Mouse (Mus musculus): Measurements from ENCODE around the gene Tmem213. TPM values are rescaled to one million over a fixed set of nuclear protein-coding genes. Genes with fewer than 3 reads are reported as not detected.
A peak's percentile ranks its signal among the peaks of the same experiment; 100 is the strongest.

Tmem213 gene
- polyA plus RNA-seq, 1 experiment: 2.6 TPM

DNA sequence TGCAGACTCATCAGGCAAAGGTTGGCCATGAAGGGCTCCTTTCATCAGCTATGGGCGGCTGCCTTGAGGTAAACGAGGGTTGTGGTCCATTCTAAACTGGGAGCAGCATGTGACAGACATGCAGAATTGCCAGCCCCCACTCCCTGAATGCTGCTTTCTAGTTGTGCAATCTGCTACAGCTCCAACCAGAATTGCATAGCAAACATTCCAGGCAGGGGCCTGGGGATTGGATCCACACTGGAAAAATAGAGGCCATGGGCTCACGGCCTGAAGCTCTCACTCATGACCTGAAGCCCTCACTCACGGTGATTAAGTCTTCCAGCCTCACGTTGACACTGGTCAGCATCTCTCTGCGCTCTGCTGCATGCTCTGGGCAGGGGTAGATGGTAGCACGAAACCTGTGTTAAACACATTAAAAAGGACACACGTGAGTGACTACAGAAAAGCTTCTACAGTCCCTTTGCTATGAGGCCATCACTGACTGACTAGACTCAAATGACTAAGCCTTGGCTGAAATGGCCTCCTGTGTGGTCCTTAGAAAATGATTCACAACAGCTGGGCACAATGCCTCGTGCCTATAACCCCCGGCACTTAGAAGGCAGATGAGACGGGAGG lies 27.2 kb upstream of the Tmem213 start:
- TF ChIP-seq CTCF (IDR thresholded peaks at IDR 0.05; ENCODE audit: insufficient read depth, low read length) (no peak), POLR2A (IDR thresholded peaks at IDR 0.05; ENCODE audit: borderline replicate concordance, extremely low read depth, low read depth, low read length) (no peak)
- H3K4me1 ChIP-seq (ENCODE audit: control insufficient read depth, insufficient read depth, low read length): peaks cover 3% of the 10 kb centered on the region
- 53% methylated on average over 11 of the region's 11 CpGs for WGBS
- no peak overlapping the region for H3K4me3 ChIP-seq (replicated peaks; ENCODE audit: extremely low read depth, low read depth, low read length)
- peak; percentile 22 for DNase-seq

DNA sequence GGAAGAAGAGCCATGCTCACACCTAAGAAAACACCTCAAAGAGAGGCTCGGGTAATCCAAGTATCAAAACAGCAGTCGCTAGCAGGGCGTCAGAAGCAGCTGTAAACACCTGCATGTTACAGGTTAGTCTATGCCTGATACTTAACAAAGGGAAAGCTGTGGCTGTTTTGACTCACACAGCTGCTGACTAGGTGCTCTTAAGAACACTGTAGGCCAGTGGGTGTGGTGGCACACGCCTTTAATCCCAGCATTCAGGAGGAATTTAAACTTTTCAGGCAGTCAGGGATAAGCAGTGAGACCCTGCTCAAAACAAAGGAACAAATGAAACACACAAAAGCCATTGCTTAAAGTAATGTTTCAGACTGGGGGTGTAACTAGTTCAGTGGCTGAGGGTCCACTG lies 25.9 kb upstream of the Tmem213 start:
- Histone ChIP-seq H3K4me3 (replicated peaks; ENCODE audit: extremely low read depth, low read depth, low read length) (no peak overlapping the region), H3K4me1 (ENCODE audit: control insufficient read depth, insufficient read depth, low read length) (peaks cover 3% of the 10 kb centered on the region)
- no peak for DNase-seq
- WGBS: 51% methylated on average over 4 of the region's 4 CpGs
- TF ChIP-seq POLR2A (IDR thresholded peaks at IDR 0.05; ENCODE audit: borderline replicate concordance, extremely low read depth, low read depth, low read length) (no peak), CTCF (IDR thresholded peaks at IDR 0.05; ENCODE audit: insufficient read depth, low read length) (no peak)

DNA sequence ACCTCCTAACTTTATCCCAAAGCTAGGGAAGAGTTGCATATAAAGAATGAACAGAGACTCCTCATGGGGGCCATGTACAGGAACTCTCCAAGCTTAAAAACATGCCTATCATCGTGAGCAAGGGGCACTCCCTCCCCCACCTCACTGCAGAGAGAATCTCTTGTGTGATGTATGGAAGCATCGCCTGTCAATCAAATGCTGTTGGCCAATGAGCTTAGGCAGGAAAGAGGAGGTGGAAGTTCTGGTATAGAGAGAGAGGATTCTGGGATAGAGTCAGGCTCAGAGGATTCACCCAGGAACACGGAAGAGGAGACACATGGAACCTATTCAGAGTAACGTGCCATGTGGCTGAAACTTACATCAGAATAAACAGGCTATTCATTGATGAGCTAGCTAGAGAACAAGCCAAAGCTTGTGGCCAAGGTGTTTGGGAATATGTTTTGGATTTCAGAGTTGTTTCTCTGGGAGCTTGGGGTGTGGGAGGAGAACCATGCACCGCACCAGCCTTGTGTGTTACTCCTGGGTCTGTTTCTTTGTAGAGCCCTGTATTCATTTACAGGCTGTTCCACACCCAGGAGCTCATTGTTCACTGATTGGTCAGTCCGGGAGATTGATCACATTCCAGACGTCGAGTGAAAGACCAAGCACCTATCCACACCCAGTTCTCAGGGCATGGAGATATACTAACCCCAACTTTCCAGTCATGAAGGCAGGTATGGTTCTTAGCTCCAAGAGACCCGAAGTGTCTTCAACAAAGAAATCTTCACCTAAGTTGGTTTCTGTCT lies 21.6 kb upstream of the Tmem213 start:
- Histone ChIP-seq H3K4me3 (replicated peaks; ENCODE audit: extremely low read depth, low read depth, low read length) (no peak overlapping the region), H3K4me1 (ENCODE audit: control insufficient read depth, insufficient read depth, low read length) (no peaks in the 10 kb centered on the region)
- WGBS: 73% methylated on average over 9 of the region's 9 CpGs
- no peak for TF ChIP-seq POLR2A (IDR thresholded peaks at IDR 0.05; ENCODE audit: borderline replicate concordance, extremely low read depth, low read depth, low read length)
- TF ChIP-seq CTCF (IDR thresholded peaks at IDR 0.05; ENCODE audit: insufficient read depth, low read length): no peak
- no peak for DNase-seq

DNA sequence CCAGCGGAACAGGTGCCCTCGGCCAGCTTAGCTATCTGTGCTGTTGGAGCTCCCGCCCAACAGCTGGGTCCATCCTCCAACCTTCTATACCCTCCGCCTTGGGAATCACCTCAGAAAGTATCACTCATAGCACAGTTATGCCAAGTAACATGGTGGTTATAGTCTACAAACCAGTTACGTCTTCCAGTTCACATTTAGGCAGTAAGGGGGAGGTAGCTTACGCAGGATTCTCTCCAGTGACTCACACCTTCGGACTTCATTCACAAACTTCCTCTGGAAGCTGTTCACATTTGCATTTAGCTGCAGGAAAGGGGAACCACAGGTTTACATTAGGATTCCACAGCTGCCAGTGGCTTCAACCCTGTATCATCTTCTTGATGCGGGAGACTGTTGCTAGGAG lies 16.5 kb upstream of the Tmem213 start:
- no peak for TF ChIP-seq POLR2A (IDR thresholded peaks at IDR 0.05; ENCODE audit: borderline replicate concordance, extremely low read depth, low read depth, low read length)
- TF ChIP-seq CTCF (IDR thresholded peaks at IDR 0.05; ENCODE audit: insufficient read depth, low read length): no peak
- DNase-seq: no peak
- Histone ChIP-seq H3K4me1 (ENCODE audit: control insufficient read depth, insufficient read depth, low read length) (no peaks in the 10 kb centered on the region), H3K4me3 (replicated peaks; ENCODE audit: extremely low read depth, low read depth, low read length) (no peak overlapping the region)
- 90% methylated on average over 8 of the region's 8 CpGs for WGBS

DNA sequence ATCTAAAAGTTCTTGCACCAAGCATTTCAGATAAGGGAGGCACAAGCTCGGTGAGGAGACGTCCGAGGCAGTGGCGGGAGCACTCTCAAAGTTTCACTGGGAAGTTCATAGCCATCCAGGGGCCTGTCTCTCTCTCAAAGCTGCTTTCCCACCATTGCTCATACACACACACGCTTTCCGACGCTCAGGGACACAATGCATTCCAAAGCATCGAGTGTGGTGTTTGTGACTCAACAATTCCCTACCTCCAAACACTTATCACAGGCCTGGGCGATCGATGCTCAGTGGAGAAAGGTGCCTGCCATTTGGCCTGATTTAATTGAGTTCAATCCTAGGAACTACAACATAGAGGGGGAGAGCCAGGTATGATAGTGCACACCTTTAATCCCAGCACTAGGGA lies 14.4 kb upstream of the Tmem213 start:
- Histone ChIP-seq H3K4me3 (replicated peaks; ENCODE audit: extremely low read depth, low read depth, low read length) (no peak overlapping the region), H3K4me1 (ENCODE audit: control insufficient read depth, insufficient read depth, low read length) (no peaks in the 10 kb centered on the region)
- no peak for TF ChIP-seq CTCF (IDR thresholded peaks at IDR 0.05; ENCODE audit: insufficient read depth, low read length)
- no peak for TF ChIP-seq POLR2A (IDR thresholded peaks at IDR 0.05; ENCODE audit: borderline replicate concordance, extremely low read depth, low read depth, low read length)
- WGBS: 82% methylated on average over 10 of the region's 10 CpGs
- no peak for DNase-seq

DNA sequence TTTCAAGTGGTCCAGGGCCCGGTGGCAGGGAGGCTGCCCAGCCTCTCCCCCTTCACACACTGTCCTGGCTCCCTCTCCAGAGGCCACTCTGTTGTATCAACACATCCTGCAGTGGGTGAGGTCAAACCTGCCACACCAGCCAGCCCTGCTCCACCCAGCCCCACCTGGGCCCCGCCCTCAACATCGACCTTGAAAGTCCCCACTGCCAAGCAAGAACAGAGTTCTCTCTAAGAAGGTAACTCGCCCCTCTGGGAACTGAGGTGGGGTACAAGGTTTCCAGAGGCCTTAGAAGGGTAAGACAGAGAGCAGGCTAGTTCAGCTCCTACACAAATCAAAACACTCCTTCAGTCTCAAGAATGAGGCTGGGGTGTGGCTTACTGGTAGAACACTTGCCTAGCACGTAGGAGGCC lies 12.1 kb upstream of the Tmem213 start:
- DNase-seq: peak; percentile 47
- 52% methylated on average over 5 of the region's 5 CpGs for WGBS
- no peaks in the 10 kb centered on the region for H3K4me1 ChIP-seq (ENCODE audit: control insufficient read depth, insufficient read depth, low read length)
- no peak overlapping the region for H3K4me3 ChIP-seq (replicated peaks; ENCODE audit: extremely low read depth, low read depth, low read length)
- TF ChIP-seq CTCF (IDR thresholded peaks at IDR 0.05; ENCODE audit: insufficient read depth, low read length) (no peak), POLR2A (IDR thresholded peaks at IDR 0.05; ENCODE audit: borderline replicate concordance, extremely low read depth, low read depth, low read length) (no peak)

DNA sequence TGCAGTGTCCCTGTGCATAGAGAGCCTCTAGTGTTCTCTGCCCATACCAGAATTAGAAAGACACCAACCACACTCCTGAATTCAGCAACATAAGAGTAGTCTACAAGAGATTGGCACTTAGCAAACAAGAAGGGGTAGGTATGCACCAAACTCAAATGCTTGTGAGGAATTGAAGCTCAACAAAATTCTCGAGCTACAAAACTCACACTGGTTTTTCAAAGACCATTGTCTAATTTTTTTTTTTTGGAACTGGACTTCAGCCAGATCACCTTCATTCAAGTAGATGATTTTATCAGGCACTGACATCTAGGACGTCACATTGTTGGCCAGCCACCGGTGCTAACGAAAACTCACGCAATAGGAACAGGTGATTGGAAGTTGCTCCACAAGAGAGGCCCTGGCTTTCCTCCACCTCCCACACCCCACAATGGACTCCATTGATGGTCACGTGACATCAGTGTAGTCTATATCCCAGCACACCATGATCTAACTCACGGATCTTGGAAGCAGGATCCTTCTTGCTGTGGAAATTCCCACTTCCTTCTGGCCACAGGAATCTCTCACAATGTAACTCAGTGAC lies 6.7 kb upstream of the Tmem213 start:
- WGBS: 52% methylated on average over 7 of the region's 7 CpGs
- H3K4me1 ChIP-seq (ENCODE audit: control insufficient read depth, insufficient read depth, low read length): no peaks in the 10 kb centered on the region
- H3K4me3 ChIP-seq (replicated peaks; ENCODE audit: extremely low read depth, low read depth, low read length): no peak overlapping the region
- TF ChIP-seq CTCF (IDR thresholded peaks at IDR 0.05; ENCODE audit: insufficient read depth, low read length): no peak
- no peak for TF ChIP-seq POLR2A (IDR thresholded peaks at IDR 0.05; ENCODE audit: borderline replicate concordance, extremely low read depth, low read depth, low read length)
- DNase-seq: no peak

DNA sequence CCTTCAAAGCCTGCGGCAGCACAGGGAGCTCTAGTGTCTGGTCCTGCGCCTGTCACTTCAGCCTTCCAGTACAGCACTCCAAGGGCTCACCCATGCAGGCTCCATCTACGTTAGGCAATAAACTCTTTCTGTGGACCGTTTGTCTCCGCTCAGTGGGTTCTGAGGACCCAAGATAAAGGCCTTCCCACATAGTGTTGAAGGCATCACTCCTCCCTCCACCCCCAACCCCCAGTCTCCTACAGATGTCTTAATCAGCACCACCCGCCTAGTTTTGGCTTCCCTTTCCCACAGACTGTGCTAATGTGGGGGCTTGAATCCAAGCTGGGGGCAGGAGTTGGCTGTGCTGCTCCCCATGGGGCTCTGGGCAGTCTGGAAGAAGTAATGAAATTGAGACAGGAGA lies 5.3 kb upstream of the Tmem213 start:
- no peak for TF ChIP-seq POLR2A (IDR thresholded peaks at IDR 0.05; ENCODE audit: borderline replicate concordance, extremely low read depth, low read depth, low read length)
- no peak for TF ChIP-seq CTCF (IDR thresholded peaks at IDR 0.05; ENCODE audit: insufficient read depth, low read length)
- no peak overlapping the region for H3K4me3 ChIP-seq (replicated peaks; ENCODE audit: extremely low read depth, low read depth, low read length)
- WGBS: 56% methylated on average over 6 of the region's 6 CpGs
- no peaks in the 10 kb centered on the region; the same call in 1 of the 2 replicates for H3K4me1 ChIP-seq (ENCODE audit: control insufficient read depth, insufficient read depth, low read length)
- DNase-seq: no peak

DNA sequence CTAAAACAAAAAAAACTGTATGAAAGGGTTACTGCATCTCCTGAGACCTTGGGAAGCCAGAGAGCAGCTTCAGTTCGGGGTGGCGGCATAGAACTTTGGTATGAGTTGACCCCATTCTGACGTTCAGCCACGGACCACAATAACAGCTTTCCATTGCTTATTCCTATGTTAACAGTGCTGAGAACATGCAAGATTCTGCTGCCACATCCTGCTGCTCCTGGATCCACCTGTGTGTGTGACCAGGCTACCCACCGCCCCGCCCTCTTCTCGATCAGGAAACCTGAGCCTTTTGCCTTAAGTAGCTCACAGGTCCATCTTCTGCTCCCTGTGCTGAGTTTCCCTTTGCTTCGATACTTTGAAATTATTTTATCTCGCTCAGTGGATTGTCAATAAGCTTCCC lies 3.1 kb upstream of the Tmem213 start:
- 72% methylated on average over 9 of the region's 9 CpGs for WGBS

More for the DNA sequence above, 3.1 kb upstream of the Tmem213 start:
- DNase-seq: no peak
- Histone ChIP-seq H3K4me3 (replicated peaks; ENCODE audit: extremely low read depth, low read depth, low read length) (no peak overlapping the region), H3K4me1 (ENCODE audit: control insufficient read depth, insufficient read depth, low read length) (no peaks in the 10 kb centered on the region; the same call in 1 of the 2 replicates)
- TF ChIP-seq POLR2A (IDR thresholded peaks at IDR 0.05; ENCODE audit: borderline replicate concordance, extremely low read depth, low read depth, low read length) (no peak), CTCF (IDR thresholded peaks at IDR 0.05; ENCODE audit: insufficient read depth, low read length) (no peak)

Measured in lung, adult 2 months (tissue).